Mouse (Mus musculus) thymus, postnatal 25 days (tissue): Measurements from ENCODE around the gene Galntl5.
"Not testable (repeated sequence)": the region's sequence is repeated elsewhere in the genome, so short reads cannot be mapped to it uniquely, and the experiment has no call there.

Experiments
- DNase-seq: peaks from one replicate; pipeline ENCODE4 v3.0.0; 2022

The Galntl5 gene

GRCm38 (mm10) chr5:25211872-25212271 is 30.6 kb downstream of the Galntl5 start:
- no peak for DNase-seq

GRCm38 (mm10) chr5:25213216-25213615 is 32.0 kb downstream of the Galntl5 start:
- not testable (repeated sequence) for DNase-seq

GRCm38 (mm10) chr5:25215006-25215405 is 33.7 kb downstream of the Galntl5 start:
- no peak for DNase-seq

DNA sequence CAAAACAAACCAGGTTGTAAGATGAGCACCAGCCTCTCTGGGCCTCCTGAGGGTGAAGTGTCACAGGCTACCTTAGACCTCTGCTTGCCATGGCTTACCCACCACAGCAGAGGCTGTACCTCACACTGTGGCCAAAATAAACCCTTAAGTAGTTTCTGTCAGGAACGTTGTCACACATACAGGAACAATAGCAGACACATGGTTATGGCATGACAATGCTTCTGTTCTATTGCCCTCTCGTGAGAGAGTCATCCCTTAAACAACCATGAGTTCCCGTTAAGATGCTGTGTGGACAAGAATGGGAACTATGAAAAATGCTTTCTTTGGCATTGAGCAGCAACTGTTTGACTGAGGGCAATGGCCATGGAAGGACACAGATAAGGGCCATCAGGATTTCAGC is 40.3 kb downstream of the Galntl5 start, which contains the start of gene Galnt11:
TSS of gene Galnt11 (plus strand) at position 301 of the 400 bp plus-strand sequence.
- DNase-seq = no peak

DNA sequence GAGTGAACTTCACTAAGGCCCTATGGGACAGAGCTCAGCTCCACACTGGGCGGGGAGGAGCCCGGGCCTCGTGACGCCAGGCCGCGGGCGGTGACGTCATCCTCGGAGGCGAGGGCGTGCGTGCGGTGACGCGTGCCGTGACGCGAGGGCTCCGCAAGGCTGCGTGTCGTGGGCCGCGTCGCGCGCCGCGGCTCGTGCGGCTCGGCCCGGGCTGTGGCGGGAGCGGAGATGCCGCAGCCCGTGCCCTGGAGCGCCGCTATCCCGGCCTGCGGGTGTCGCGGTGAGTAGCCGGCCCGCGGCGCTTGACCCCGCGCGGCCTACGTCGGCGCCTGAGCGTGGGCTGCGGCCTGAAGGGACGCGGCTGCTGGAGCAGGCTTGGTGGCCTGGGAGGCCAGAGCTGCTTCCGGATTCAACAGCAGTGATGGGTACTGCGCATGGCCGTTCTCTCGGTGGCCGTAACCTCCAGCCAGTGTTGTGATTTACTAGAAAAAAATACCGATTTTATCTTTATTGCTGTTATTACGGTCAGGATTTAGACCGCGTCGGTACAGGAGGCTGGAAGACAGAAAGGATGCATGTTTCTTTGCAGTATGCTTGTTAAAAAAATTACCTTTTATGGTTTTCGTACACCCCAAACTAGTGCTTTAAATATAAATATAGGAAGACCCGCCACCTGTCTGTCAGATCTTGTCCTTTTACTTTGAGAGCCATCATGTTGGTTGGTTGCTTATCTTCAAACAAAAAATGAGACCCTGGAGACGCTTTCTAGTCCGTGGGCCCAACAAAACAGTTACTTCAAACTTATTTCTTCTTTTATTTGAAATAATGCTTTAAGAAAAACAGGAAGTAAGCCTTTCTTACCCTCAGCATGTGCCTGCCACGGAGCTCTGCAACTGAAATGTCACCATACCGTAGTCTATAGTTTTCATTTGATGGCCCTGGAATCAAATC is 41.8 kb downstream of the Galntl5 start, which contains the start of gene E130116L18Rik:
TSS of gene E130116L18Rik (minus strand) at position 402 of the 951 bp plus-strand sequence.
- peak; percentile 84 for DNase-seq

GRCm38 (mm10) chr5:25224377-25224776 is 43.1 kb downstream of the Galntl5 start:
- not testable (repeated sequence) for DNase-seq

DNA sequence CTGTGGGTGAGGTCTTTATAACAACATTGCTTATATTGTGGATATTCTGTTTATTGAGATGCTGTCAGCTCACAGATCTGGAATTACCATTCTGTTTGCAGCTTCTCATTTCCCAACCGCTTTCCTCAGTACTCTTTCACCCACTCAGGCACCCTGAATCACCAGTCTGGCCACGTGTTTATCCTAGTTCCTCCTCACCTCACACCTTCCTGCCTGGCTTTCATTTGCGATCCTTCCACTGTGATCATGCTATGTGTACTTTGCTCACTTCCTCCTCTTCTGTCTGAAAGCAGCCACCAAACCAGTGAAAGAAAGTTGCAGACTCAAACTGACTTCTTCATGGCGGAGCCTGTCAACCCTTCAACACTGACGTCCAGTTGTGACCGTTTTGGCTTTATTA is 61.8 kb downstream of the Galntl5 start:
- DNase-seq = no peak

GRCm38 (mm10) chr5:25245806-25246472 is 64.7 kb downstream of the Galntl5 start:
- DNase-seq = no peak

- no peak for DNase-seq
Measured at GRCm38 (mm10) chr5:25246473-25246865, 65.2 kb downstream of the Galntl5 start.

DNA sequence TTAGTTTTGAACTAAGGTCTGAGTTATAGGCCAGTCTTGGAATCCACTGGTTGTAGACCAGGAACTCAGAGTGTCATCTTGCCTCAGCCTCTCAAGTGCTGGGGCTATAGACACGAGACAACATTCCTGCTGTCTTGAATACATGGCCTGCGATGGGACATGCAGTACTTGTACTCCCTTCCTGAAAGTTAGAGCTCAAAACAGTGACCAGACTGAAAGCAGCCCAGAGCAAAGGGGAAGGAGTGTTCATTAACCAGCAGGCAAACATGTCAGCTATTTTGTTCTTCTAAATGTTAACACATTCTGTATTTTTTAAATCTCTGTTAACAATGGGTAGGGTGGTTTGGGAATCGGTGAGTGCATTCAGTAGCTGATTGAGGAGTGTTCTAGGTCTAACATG is 65.8 kb downstream of the Galntl5 start:
- DNase-seq = no peak

DNA sequence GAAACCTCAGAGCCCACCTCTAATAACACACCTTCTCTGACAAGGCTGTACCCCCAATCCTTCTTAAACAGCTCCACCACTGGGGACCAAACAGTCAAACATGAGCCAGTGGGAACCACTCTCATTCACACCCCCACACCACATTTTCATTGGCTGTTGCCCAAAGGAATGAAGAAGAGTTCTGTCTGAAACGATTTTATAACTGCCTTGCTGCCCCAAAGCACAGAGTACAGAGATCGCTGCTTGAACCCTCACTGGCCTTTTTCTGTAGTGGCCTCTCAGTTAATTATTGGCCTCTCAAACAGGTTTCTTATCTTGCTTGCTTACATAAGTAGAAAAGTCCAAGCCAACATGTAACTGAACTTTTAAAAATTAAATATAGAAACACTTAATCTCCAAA is 71.2 kb downstream of the Galntl5 start:
- no peak for DNase-seq

DNA sequence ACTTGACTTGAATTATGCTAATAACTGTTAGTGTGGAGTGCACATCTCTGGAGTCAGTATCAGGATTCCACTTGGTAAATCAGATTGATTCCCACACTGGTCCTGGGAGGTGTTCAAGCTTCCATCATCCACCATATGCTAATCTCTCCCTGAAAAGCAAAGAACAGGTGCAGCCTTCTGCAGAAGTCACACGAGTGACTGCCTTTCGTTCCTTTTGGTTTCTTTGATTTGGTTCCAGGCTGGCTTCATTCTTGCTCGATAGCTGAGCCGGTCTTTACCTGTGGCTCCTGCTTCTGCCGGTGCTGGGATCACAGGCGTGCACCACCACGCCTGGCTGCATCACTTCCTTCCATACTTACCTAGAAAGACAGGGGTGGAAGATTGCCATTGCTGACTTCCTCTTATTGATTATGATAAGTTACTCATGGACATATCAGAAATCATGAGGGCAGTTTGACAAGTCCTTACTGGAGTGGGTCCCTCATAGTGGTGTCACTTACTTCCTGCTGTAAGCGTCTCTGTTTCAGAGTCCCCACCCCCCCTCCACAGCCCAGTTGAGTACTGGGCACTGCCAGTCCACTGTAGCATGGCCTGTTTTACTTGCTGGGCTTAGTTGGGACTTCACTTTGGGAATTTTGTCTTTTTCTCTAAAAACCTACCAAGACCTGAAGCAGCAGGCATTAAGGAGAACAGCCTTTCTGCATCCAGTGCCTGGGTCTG is 71.7 kb downstream of the Galntl5 start:
- no peak for DNase-seq

DNA sequence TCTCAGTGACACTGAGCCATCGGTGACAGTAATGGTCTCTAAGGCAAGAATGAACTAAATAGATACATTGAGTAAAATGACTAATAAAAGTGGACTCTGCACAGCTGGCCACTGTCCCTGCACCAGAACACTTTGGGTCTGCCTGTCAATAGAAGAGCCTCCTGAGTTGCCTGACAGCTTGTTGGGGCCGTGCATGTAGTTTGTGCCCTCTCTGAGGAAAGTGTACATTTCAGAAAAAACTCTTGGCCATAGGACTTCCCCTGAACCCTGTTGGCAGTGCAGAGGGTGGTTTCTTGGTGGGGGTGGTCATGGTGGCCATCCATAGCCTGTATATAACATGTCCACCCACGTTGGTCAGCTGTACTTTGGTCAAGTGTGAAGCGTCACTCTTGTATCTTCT is 73.2 kb downstream of the Galntl5 start:
- DNase-seq = no peak

GRCm38 (mm10) chr5:25256686-25257085 is 75.4 kb downstream of the Galntl5 start:
- no peak for DNase-seq

- no peak for DNase-seq
Measured at GRCm38 (mm10) chr5:25261452-25261851, 80.2 kb downstream of the Galntl5 start.

DNA sequence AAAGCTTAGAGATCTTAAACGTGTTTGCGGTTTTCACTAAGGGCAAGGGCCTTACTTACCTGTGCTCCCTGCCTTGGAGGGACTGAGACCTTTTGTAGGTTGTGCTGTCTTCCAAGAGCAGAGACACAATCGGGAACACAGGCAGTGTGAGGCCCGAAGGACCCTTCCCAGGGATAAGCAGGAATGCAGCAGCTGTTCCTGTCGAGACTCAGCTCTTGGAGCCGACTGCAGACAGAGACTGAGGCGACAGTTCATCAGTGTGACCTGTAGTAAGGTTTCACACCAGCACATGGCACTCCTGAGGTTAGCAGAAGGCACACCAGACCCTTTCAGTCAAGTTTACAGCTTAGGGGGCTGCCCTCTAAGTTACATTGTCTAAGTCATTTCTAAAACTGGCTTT is 81.0 kb downstream of the Galntl5 start:
- no peak for DNase-seq

- no peak for DNase-seq
Measured at GRCm38 (mm10) chr5:25268258-25268888, 87.1 kb downstream of the Galntl5 start.
